Comparison of ENCODE assay signal across 12 mouse cellular contexts in the genomic region with DNA sequence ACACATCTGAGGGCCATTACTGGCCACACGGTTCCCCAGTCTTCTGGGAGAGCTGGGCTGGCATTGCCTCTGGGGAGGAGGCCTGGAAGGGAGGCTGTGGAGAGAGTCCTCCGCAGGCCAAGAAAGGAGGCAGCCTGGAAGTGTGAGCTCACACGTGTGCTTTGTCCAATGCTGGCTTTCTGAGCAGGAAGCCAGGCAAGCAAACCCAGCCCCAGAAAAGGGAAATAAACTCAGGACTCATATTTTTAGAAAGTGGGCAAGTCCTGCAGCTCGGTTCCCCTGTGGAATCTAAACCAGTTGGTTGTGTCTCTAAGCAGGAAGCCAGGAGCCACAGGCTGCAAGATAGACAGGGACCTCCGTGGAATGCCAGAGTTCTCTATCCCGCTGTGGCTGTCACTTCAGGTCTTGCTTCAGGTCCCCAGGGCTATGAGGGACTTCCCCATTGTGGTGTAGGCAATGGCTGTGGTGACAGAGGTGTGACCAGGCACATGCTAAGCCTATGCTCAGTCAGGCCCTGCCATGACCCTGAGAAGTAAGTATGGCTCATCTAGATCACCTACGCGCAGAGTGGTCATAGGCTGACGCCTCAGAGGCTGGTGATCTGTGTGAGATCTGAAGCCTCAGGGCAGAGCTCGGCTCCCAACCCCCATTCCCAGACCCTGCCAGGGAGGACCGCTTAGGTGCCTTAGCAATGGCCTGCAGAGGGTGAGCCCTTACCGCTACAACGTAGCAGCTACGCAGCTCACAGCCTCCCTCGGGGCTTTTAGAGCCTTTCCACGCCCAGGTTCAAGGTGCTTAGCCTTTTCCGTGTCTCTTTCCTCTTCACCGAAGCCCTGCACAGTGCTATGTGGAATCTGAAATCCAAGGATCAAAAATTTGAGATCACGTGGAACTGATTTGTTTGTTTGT. TPM values are rescaled to one million over a fixed set of nuclear protein-coding genes. Genes with fewer than 3 reads are reported as not detected.
DNase-seq lines count a peak whose midpoint lies in the region; ATAC-seq and TF ChIP-seq lines count a peak whose summit lies in the region.
"Had no signal": no experiment of that assay in that cellular context is flagged by ENCODE, and none has a peak within 500 bp of the region (broad histone marks: within the 10 kb centered on the region; RNA-seq: fewer than 3 reads in every experiment).

No protein-coding gene starts in this region.

- no peaks in the 10 kb centered on the region for H3K27me3 ChIP-seq in heart, postnatal 0 days (ENCODE audit: control insufficient read depth, insufficient read depth, low read length)
- no peaks in the 10 kb centered on the region for H3K27me3 ChIP-seq in liver, embryonic 16.5 days (ENCODE audit: control insufficient read depth, insufficient read depth, low read depth, low read length)
- H3K27me3 ChIP-seq: liver, embryonic 15.5 days; stomach, embryonic 15.5 days had no signal

- no peak for DNase-seq in heart, postnatal 0 days (ENCODE audit: low spot score)
- no peak for DNase-seq in heart, adult 8-10 months (ENCODE audit: low spot score)
- DNase-seq in spleen, adult 18-20 months: peak; percentile 27 to 31
- DNase-seq in spleen, postnatal 4 days (ENCODE audit: low spot score in 2 of 2): no peak
- no peak for DNase-seq in adipocyte (ENCODE audit: low spot score)
- no peak for DNase-seq in cerebellum, postnatal 14 days
- DNase-seq: gastrocnemius, postnatal 36 days; kidney, postnatal 14 days had no signal

- no peaks in the 10 kb centered on the region for H3K36me3 ChIP-seq in heart, postnatal 0 days (replicated peaks; ENCODE audit: control insufficient read depth, insufficient read depth, low read length)
- no peaks in the 10 kb centered on the region for H3K36me3 ChIP-seq in liver, embryonic 16.5 days (ENCODE audit: control insufficient read depth, insufficient read depth)
- H3K36me3 ChIP-seq: liver, embryonic 15.5 days; stomach, embryonic 15.5 days had no signal

- no peak overlapping the region for H3K4me3 ChIP-seq in heart, postnatal 0 days (ENCODE audit: low read depth, low read length)
- no peak overlapping the region for H3K4me3 ChIP-seq in liver, embryonic 16.5 days (ENCODE audit: low read depth, low read length)
- H3K4me3 ChIP-seq: liver, embryonic 15.5 days; stomach, embryonic 15.5 days had no signal

- 72% methylated on average over 19 of the region's 19 CpGs for WGBS in heart, postnatal 0 days
- 54% methylated on average over 19 of the region's 19 CpGs for WGBS in liver, embryonic 16.5 days (ENCODE audit: insufficient replicate concordance)

- H3K9ac ChIP-seq in heart, postnatal 0 days (replicated peaks; ENCODE audit: low read depth, low read length): no peak overlapping the region
- no peak overlapping the region for H3K9ac ChIP-seq in liver, embryonic 16.5 days (ENCODE audit: low read depth, low read length)
- H3K9ac ChIP-seq: liver, embryonic 15.5 days; stomach, embryonic 15.5 days had no signal

- peaks cover 7% of the 10 kb centered on the region; the same call in 1 of the 2 replicates for H3K4me1 ChIP-seq in heart, postnatal 0 days (ENCODE audit: control insufficient read depth, insufficient read depth)
- H3K4me1 ChIP-seq in liver, embryonic 16.5 days (ENCODE audit: control insufficient read depth, low read depth, low read length): no peaks in the 10 kb centered on the region
- H3K4me1 ChIP-seq: liver, embryonic 15.5 days had no signal

- no peaks in the 10 kb centered on the region for H3K9me3 ChIP-seq in heart, postnatal 0 days (replicated peaks; ENCODE audit: control insufficient read depth, low read length)
- H3K9me3 ChIP-seq in liver, embryonic 16.5 days (replicated peaks; ENCODE audit: control insufficient read depth, low read length): no peaks in the 10 kb centered on the region
- H3K9me3 ChIP-seq: liver, embryonic 15.5 days; stomach, embryonic 15.5 days had no signal

- H3K4me2 ChIP-seq in heart, postnatal 0 days (ENCODE audit: low read depth, low read length): no peak overlapping the region
- H3K4me2 ChIP-seq in liver, embryonic 16.5 days (ENCODE audit: low read depth, low read length): no peak overlapping the region
- H3K4me2 ChIP-seq: liver, embryonic 15.5 days; stomach, embryonic 15.5 days had no signal

- TF ChIP-seq CTCF in heart, postnatal 0 days (IDR thresholded peaks at IDR 0.05; ENCODE audit: low read depth): no peak

- H3K27ac ChIP-seq in heart, postnatal 0 days (ENCODE audit: low read depth): no peak overlapping the region
- no peak overlapping the region for H3K27ac ChIP-seq in liver, embryonic 16.5 days (ENCODE audit: low read length)
- H3K27ac ChIP-seq: liver, embryonic 15.5 days; stomach, embryonic 15.5 days had no signal

- TF ChIP-seq EP300 in heart, postnatal 0 days (IDR thresholded peaks at IDR 0.05; ENCODE audit: low read depth): no peak

- ATAC-seq in heart, postnatal 0 days (ENCODE audit: insufficient read depth, low read depth): 0 out of 2 replicates have a peak, but pooled peaks have one; percentile 30
- 0 out of 2 replicates have a peak, but pooled peaks have one; percentile 27 for ATAC-seq in liver, embryonic 16.5 days (ENCODE audit: low read depth)
- no peak for ATAC-seq in cerebellum, adult (ENCODE audit: insufficient number of reproducible peaks, low FRiP score, low TSS enrichment)

RNA-seq across cellular contexts. Expression of a gene that starts 44.1 kb away (rescaled TPM):
- total RNA-seq in heart, postnatal 0 days (2014; rRNA removed; ENCODE audit: low replicate concordance): 39.8 and 61.1 TPM in 2 replicates
- polyA plus RNA-seq in heart, postnatal 0 days (2015; fragmentation: Nextera tagmentation; extraction: Ambion mirVana): 14.7 and 17.9 TPM in 2 replicates
- total RNA-seq in heart, adult 8-10 months (2022): 10 to 100 TPM in 3 of 4 experiments, 1 to 10 TPM in 1; 8.5 to 15.9 (median 14.0) TPM
- polyA plus RNA-seq in liver, embryonic 16.5 days (2015; fragmentation: Nextera tagmentation; extraction: Ambion mirVana): 7.1 and 10.2 TPM in 2 replicates

Comparison
In these comparisons a context has a peak if more than half of its experiments do, and no peak if none do; other contexts are left out.
1. DNase-seq: peak in spleen, adult 18-20 months (2 of 2); none in heart, postnatal 0 days (single experiment), heart, adult 8-10 months (single experiment), spleen, postnatal 4 days (0 of 2), adipocyte (single experiment) and cerebellum, postnatal 14 days (0 of 2).